Mouse (Mus musculus) bone marrow, adult 2 months (tissue): ENCODE data around the gene Mex3a.

ENCODE experiments used
- CTCF ChIP-seq: fragments of 200-500 bp; IDR thresholded peaks from 2 replicates; pipeline ENCODE4 v1.5.1; 2011; ENCODE audit warnings: low read length, control low read depth; ENCODE audit not compliant: control insufficient read depth, insufficient read depth
- POLR2A ChIP-seq: fragments of 200-500 bp; IDR thresholded peaks from 2 replicates; pipeline ENCODE4 v1.6.1; 2011; ENCODE audit warnings: low read depth, mild to moderate bottlenecking, control low read depth, low read length, borderline replicate concordance; ENCODE audit not compliant: control insufficient read depth

DNA sequence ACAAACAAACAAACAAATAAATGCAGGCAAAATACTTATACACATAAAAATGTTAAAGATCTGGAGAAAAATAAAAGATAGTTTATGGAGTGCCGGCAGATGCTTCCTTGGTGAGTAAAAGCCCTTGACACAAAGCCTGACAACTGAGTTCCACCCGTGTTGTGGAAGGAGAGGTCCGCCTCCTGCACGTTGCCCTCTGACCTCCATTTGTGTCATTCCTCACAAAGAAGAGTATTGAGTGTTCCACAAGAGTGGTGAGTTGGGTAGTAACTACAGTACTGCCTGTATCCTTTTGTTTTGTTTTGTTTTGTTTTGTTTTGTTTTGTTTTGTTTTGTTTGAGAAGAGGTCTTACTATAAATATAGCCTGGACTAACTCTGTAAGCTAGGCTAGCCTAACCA, 32.6 kb upstream of the Mex3a start:
- TF ChIP-seq POLR2A (no peak), CTCF (no peak)
